Mouse (Mus musculus): ENCODE results near the gene Zfp423. TPM values are rescaled to one million over a fixed set of nuclear protein-coding genes. Genes with fewer than 3 reads are reported as not detected.

The Zfp423 gene
- polyA plus RNA-seq, 1 experiment from 2014 or later, result 22.0 TPM

DNA sequence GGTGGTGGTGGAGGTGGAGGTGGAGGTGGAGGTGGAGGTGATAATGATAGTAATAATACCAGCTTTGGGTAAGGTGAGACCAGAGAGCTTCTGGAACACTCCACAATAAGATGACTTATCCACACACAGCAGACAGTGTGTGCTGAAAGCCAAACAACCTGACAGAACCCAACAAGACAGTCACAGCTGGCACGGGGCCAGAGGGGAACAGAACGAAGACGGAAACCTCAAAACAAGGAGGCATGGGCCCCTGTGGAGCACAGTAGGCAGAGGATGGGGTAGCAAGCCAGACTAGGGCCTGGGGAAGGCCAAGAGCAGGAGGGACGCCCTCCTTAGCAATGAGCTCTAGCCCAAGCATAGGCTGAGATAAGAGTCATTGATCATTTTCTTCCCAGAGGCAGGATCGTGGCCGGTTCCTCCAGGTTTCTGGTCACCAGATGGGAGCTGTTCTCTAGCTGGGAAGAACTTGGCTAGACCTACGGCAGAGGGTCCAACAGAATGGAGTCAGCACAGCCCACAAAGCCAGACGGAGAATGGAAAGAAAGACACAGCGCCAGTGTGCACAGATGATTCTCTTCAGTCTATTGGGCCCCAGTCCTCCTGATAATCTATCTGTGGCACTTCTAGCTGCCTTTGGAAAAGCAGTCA, 133.3 kb downstream of the Zfp423 start:
- Histone ChIP-seq H3K4me3 (no peak overlapping the region), H3K4me1 (peaks cover 80% of the 10 kb centered on the region), H3K27me3 (replicated peaks; ENCODE audit: low read depth, poor library complexity, severe bottlenecking) (no peaks in the 10 kb centered on the region), H3K9me3 (no peaks in the 10 kb centered on the region), H3K27ac (replicated peaks) (no peak overlapping the region), H3K36me3 (replicated peaks) (peaks cover 15% of the 10 kb centered on the region)
- no peak for DNase-seq (ENCODE audit: low spot score)
- 93% methylated on average over 9 of the region's 9 CpGs for WGBS

DNA sequence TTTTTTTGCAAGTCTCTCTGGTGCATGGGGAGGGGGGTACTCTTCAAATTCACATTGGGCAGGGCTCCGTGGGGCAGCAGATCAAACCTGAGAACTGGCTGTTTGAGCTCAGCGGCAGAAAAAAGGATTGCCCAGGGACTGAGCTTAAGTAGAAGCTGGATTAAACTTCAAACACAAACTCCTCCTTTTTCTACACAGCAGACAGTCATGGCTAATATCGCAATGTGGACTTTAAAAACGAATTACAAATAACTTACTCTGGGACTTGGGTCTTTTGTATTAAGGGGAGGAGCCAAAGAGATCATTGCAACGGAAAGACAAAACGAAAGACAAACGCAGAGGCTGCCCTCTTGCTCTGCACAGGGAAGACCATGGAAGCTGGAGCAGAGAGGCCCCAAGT, 136.2 kb downstream of the Zfp423 start:
- WGBS, result 8% methylated on average over 7 of the region's 7 CpGs
- peak overlapping the region; percentile 31; the same call in 1 of the 2 replicates for H3K4me3 ChIP-seq
- H3K4me1 ChIP-seq, result peaks cover 56% of the 10 kb centered on the region

DNA sequence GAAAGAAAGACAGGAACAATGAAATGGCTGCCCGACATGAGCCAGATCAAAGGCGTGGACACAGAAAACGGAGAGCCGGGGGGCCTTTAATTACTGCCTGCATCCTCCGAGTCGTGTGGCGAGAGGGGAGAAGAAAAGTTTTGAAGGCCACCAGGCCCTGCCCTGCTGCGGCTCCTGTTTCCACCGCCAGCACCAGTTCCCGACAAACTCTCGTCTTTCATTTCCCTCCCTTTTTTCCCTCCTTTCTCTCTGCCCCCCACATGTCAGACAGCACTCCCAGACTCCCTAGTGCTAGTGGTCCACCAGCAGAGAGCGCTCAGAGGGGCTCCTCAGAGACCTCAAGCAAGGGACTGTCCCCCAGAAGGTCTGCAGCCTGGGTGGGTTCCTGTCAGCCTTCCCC, 136.7 kb downstream of the Zfp423 start:
- WGBS, result 4% methylated on average over 12 of the region's 12 CpGs
- Histone ChIP-seq H3K27ac (replicated peaks) (peak overlapping the region; percentile 89), H3K4me1 (peaks cover 55% of the 10 kb centered on the region), H3K36me3 (replicated peaks) (peaks cover 25% of the 10 kb centered on the region), H3K27me3 (replicated peaks; ENCODE audit: low read depth, poor library complexity, severe bottlenecking) (no peaks in the 10 kb centered on the region), H3K4me3 (peak overlapping the region; percentile 31; the same call in 1 of the 2 replicates), H3K9me3 (no peaks in the 10 kb centered on the region)
- DNase-seq (ENCODE audit: low spot score), result peak; percentile 68

More for the DNA sequence above, 136.2 kb downstream of the Zfp423 start:
- H3K9me3 ChIP-seq, result no peaks in the 10 kb centered on the region
- H3K27ac ChIP-seq (replicated peaks), result peak overlapping the region; percentile 89
- no peaks in the 10 kb centered on the region for H3K27me3 ChIP-seq (replicated peaks; ENCODE audit: low read depth, poor library complexity, severe bottlenecking)
- DNase-seq (ENCODE audit: low spot score), result no peak
- peaks cover 25% of the 10 kb centered on the region for H3K36me3 ChIP-seq (replicated peaks)

DNA sequence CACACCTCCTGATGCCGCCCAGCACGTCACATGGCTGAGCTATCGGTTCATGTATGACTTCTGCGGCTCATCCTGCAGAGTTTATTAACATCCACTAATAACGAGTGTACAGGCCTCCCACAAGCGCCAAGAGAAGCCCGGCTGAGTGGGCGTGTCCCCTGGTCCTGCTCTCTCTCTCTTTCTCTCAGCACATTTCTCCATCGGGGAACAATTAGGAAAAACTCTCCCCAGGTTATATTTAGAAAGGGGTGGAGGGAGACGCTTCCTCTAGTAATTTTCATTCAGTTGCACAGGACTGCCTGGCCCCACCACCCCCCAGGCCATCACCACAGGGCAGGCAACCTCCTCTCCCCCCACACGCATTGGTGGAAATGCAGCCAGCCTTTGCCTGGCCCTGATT, 137.2 kb downstream of the Zfp423 start:
- WGBS, result 31% methylated on average over 11 of the region's 11 CpGs
- Histone ChIP-seq H3K4me1 (peaks cover 50% of the 10 kb centered on the region), H3K9me3 (no peaks in the 10 kb centered on the region), H3K27me3 (replicated peaks; ENCODE audit: low read depth, poor library complexity, severe bottlenecking) (no peaks in the 10 kb centered on the region), H3K27ac (replicated peaks) (peak overlapping the region; percentile 89), H3K4me3 (peak overlapping the region; percentile 31; the same call in 1 of the 2 replicates), H3K36me3 (replicated peaks) (peaks cover 21% of the 10 kb centered on the region)
- DNase-seq (ENCODE audit: low spot score), result peak; percentile 67

DNA sequence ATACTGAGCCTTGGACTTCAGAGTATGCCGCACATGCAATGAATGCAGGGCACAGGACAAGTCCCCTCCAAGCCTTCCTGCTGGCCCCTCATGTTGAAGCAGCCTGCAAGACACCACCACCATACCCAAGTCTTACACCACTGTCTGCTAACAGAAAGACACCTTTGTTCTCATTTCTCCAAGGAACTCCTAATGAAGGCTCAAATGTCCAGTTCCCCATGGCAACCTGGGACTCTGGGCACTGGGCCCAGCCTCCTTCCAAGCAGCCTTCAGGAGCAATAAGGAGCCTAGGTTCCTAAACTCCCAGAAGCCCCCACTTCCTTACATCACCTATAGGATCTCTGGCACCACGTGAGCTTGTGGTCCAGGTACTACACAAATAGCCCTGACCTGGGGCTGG, 137.7 kb downstream of the Zfp423 start:
- Histone ChIP-seq H3K27ac (replicated peaks) (peak overlapping the region; percentile 89), H3K4me3 (peak overlapping the region; percentile 31; the same call in 1 of the 2 replicates), H3K9me3 (no peaks in the 10 kb centered on the region), H3K4me1 (peaks cover 49% of the 10 kb centered on the region), H3K27me3 (replicated peaks; ENCODE audit: low read depth, poor library complexity, severe bottlenecking) (no peaks in the 10 kb centered on the region), H3K36me3 (replicated peaks) (peaks cover 20% of the 10 kb centered on the region)
- peak; percentile 38 for DNase-seq (ENCODE audit: low spot score)
- WGBS, result 58% methylated on average over 2 of the region's 2 CpGs

DNA sequence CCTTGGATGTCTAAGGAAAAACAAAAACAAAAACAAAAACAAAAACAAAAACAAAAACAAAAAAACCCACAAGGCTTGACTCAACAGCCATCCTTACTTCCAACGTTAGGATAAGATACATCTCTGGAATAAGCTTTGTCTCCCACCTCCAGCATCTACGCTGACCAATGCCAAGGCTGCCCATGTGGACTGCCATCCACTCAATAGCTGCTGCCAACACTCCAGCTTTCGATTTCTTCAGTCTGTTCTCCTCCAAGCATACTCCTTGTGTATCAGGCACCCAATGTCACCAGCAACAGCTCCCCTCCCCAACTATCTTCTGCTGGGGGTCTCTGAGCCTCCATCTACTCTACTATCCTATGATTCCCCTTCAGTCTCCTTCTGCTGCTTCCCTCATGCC, 140.1 kb downstream of the Zfp423 start:
- WGBS, result 87% methylated on average over 3 of the region's 3 CpGs
- DNase-seq (ENCODE audit: low spot score), result no peak
- H3K4me1 ChIP-seq, result peaks cover 48% of the 10 kb centered on the region

DNA sequence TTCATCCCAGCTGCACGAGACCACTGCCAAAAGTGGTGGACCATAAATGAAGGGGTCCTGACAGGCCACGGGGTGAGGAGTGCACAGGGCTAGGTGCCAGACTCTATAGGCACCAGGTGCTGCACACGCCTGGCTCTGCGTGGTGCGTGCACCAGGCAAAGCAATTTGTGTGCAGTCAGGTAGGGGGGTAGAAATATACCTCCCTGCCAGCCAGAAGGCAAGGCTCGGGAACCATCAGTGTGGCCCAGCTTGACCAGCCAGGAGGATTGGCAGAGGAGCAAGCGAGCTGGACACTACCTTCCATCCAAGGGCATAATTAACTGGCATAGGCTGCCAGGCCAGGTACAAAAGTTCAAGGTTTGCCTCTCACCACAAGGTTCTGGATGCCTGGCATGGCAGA, 140.9 kb downstream of the Zfp423 start:
- Histone ChIP-seq H3K27ac (replicated peaks) (peak overlapping the region; percentile 44), H3K27me3 (replicated peaks; ENCODE audit: low read depth, poor library complexity, severe bottlenecking) (no peaks in the 10 kb centered on the region), H3K9me3 (no peaks in the 10 kb centered on the region), H3K4me3 (no peak overlapping the region), H3K36me3 (replicated peaks) (peaks cover 17% of the 10 kb centered on the region), H3K4me1 (peaks cover 40% of the 10 kb centered on the region)
- no peak for DNase-seq (ENCODE audit: low spot score)
- WGBS, result 92% methylated on average over 7 of the region's 7 CpGs

More for the DNA sequence above, 140.1 kb downstream of the Zfp423 start:
- no peaks in the 10 kb centered on the region for H3K9me3 ChIP-seq
- peaks cover 17% of the 10 kb centered on the region for H3K36me3 ChIP-seq (replicated peaks)
- no peak overlapping the region for H3K27ac ChIP-seq (replicated peaks)
- H3K4me3 ChIP-seq, result no peak overlapping the region
- H3K27me3 ChIP-seq (replicated peaks; ENCODE audit: low read depth, poor library complexity, severe bottlenecking), result no peaks in the 10 kb centered on the region

DNA sequence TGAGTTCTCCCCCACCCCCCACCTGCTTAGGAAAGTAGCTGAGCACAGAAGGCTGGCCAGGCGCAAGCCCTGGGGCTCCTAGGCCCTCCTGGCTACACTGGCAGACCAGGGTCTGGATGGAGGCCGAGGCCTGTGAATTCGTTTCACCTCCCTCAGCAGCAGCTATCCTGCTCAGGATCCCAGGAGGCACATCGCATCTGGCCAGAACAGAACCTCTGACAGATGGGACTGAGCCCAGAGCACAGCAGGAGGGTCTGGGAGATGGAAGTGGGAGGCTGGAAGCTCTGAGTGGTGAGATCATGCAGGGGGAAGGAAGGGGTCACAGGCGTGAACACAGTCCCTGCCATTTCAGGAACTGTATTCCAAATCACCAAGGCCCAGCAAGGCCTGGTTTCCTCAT, 143.3 kb downstream of the Zfp423 start:
- Histone ChIP-seq H3K9me3 (no peaks in the 10 kb centered on the region), H3K4me1 (peaks cover 30% of the 10 kb centered on the region), H3K27ac (replicated peaks) (peak overlapping the region; percentile 51; the same call in 1 of the 2 replicates), H3K4me3 (no peak overlapping the region), H3K36me3 (replicated peaks) (peaks cover 23% of the 10 kb centered on the region), H3K27me3 (replicated peaks; ENCODE audit: low read depth, poor library complexity, severe bottlenecking) (no peaks in the 10 kb centered on the region)
- 59% methylated on average over 5 of the region's 5 CpGs for WGBS
- DNase-seq (ENCODE audit: low spot score), result no peak

DNA sequence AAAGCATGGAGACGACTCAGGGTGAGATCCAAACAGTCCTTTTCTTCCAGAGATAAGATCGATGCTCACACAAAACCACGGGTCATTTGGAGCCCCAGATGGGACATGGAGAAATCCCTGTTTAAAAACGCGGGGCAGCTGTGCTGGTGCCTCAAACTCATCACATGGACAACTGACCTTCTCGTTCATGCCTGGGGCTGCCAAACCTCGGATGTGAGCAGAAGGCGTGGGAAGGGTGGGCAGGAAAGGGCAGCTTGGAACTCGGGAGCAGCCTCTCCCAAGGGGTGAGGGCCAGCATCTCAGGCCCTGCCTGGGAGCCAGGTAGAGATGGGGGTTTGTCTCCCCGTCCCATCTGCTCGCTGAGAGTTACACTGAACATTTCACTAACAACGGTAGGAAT, 146.7 kb downstream of the Zfp423 start:
- Histone ChIP-seq H3K27me3 (replicated peaks; ENCODE audit: low read depth, poor library complexity, severe bottlenecking) (no peaks in the 10 kb centered on the region), H3K36me3 (replicated peaks) (peaks cover 24% of the 10 kb centered on the region), H3K4me3 (no peak overlapping the region), H3K4me1 (peaks cover 26% of the 10 kb centered on the region), H3K9me3 (no peaks in the 10 kb centered on the region), H3K27ac (replicated peaks) (no peak overlapping the region)
- DNase-seq (ENCODE audit: low spot score), result no peak
- 75% methylated on average over 12 of the region's 12 CpGs for WGBS

DNA sequence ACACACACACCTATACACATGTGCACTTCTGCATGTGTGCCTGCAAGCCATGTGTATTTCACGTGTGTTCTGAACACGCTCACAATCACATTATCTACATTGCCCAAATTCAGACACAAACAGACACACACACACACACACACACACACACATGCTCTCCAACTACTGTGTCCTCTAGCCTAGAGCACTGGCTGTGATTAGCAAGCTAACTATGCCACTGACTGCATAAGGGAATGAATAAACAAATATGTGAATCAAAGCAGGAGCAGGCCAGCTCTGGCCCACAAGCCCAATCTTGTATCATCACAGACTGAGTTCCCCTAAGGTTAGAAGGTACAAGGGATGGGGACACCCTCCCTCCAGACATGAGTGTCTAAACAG, 147.3 kb downstream of the Zfp423 start:
- no peaks in the 10 kb centered on the region for H3K27me3 ChIP-seq (replicated peaks; ENCODE audit: low read depth, poor library complexity, severe bottlenecking)
- no peak overlapping the region for H3K27ac ChIP-seq (replicated peaks)
- H3K36me3 ChIP-seq (replicated peaks), result peaks cover 24% of the 10 kb centered on the region
- H3K4me1 ChIP-seq, result peaks cover 32% of the 10 kb centered on the region
- H3K4me3 ChIP-seq, result no peak overlapping the region
- no peaks in the 10 kb centered on the region for H3K9me3 ChIP-seq
- DNase-seq (ENCODE audit: low spot score), result no peak
- WGBS, result 91% methylated on average over 2 of the region's 2 CpGs

DNA sequence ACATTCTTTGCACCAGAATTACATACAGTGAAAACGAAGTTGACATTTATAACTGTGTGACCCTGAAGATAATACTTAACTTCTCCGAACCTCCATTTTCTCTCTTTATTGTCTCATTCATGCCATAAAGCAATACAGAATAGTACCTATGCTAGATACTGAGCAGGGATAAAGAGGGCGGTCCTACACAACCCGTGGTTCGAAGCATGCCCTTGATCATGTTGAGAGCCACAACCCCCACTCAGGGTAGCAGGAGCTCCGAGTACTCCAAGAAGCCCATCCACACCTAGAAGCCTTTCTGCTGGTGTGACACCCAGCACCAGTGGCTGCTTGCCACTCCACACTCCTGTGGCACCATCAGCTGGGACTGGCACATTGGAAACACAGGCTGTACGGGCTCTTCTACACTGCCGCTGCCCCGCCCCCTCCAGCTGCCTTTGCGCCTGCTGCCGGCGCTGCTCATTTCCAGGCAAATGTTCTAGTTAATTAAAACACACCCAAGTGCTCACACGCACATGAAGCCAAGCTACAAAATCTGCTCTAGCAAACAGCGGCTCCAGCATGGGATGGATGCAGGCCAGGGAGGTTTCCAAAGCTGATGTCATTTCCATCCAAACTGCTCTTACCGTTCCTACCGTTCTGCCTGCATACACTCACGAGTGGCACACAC, 147.9 kb downstream of the Zfp423 start:
- no peak for DNase-seq (ENCODE audit: low spot score)

DNA sequence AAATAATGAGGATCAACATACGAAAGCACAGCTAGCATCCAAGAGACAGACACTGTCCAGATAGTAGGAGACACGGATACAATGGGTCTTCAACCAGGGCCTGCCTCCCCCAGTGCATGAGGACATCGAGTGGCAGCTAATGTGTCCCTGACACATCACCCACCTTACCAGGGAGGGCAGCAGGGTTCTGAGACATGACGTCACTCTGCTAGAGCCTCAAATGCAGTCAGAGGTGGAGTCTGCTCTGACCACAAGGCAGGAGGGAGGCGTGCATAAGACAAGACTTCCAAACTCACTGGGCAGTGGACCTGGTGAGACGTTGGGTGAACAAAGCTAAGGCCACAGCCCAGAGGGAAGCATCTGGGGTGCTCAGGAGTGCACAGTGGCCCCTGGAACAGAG, 148.6 kb downstream of the Zfp423 start:
- WGBS, result 88% methylated on average over 6 of the region's 6 CpGs
- H3K4me1 ChIP-seq, result peaks cover 36% of the 10 kb centered on the region
- H3K27me3 ChIP-seq (replicated peaks; ENCODE audit: low read depth, poor library complexity, severe bottlenecking), result no peaks in the 10 kb centered on the region
- H3K27ac ChIP-seq (replicated peaks), result no peak overlapping the region
- H3K4me3 ChIP-seq, result no peak overlapping the region
- no peaks in the 10 kb centered on the region for H3K9me3 ChIP-seq
- peaks cover 24% of the 10 kb centered on the region for H3K36me3 ChIP-seq (replicated peaks)
- DNase-seq (ENCODE audit: low spot score), result no peak

More for the DNA sequence above, 147.9 kb downstream of the Zfp423 start:
- Histone ChIP-seq H3K27me3 (replicated peaks; ENCODE audit: low read depth, poor library complexity, severe bottlenecking) (no peaks in the 10 kb centered on the region), H3K36me3 (replicated peaks) (peaks cover 24% of the 10 kb centered on the region), H3K9me3 (no peaks in the 10 kb centered on the region), H3K4me1 (peaks cover 36% of the 10 kb centered on the region), H3K4me3 (no peak overlapping the region), H3K27ac (replicated peaks) (no peak overlapping the region)
- 87% methylated on average over 17 of the region's 17 CpGs for WGBS
